Mouse (Mus musculus) neural tube, embryonic 15.5 days (tissue): ENCODE data around the gene Tmem231. TPM values are rescaled to one million over a fixed set of nuclear protein-coding genes. Genes with fewer than 3 reads are reported as not detected.
A peak's percentile ranks its signal among the peaks of the same experiment; 100 is the strongest.

ENCODE experiments used
- ATAC-seq: fragments of 200-750 bp; cut with Nextera tagmentation; 2 replicates; pipeline ENCODE4 v1.8.0; 2017; ENCODE audit warnings: mild to moderate bottlenecking, moderate TSS enrichment, moderate library complexity; ENCODE audit not compliant: low FRiP score
- H3K27ac ChIP-seq: fragments of 300-500 bp; sonication (generic); replicated peaks from 2 replicates; pipeline ENCODE4 v1.5.1; 2015; ENCODE audit warnings: mild to moderate bottlenecking, inconsistent platforms
- H3K27me3 ChIP-seq: fragments of 300-500 bp; sonication (generic); replicated peaks from 2 replicates; pipeline ENCODE4 v1.6.1; 2015; ENCODE audit warnings: inconsistent platforms
- H3K36me3 ChIP-seq: fragments of 300-500 bp; sonication (generic); 2 replicates; pipeline ENCODE4 v1.6.1; 2015; ENCODE audit warnings: inconsistent platforms
- H3K4me1 ChIP-seq: fragments of 300-500 bp; sonication (generic); 2 replicates; pipeline ENCODE4 v1.6.1; 2015; ENCODE audit warnings: inconsistent platforms
- H3K4me2 ChIP-seq: fragments of 300-500 bp; sonication (generic); 2 replicates; pipeline ENCODE4 v1.6.1; 2015; ENCODE audit warnings: inconsistent platforms, mild to moderate bottlenecking, moderate library complexity
- H3K4me3 ChIP-seq: fragments of 300-500 bp; sonication (generic); replicated peaks from 2 replicates; pipeline ENCODE4 v1.5.1; 2015; ENCODE audit warnings: mild to moderate bottlenecking, inconsistent platforms
- H3K9ac ChIP-seq: fragments of 300-500 bp; sonication (generic); replicated peaks from 2 replicates; pipeline ENCODE4 v1.6.1; 2015; ENCODE audit warnings: mild to moderate bottlenecking, inconsistent platforms
- H3K9me3 ChIP-seq: fragments of 300-500 bp; sonication (generic); replicated peaks from 2 replicates; pipeline ENCODE4 v1.6.1; 2016; ENCODE audit warnings: inconsistent platforms
- whole genome bisulfite sequencing: fragments of 180-500 bp; shearing (Covaris S2); methylation state at CpG from one replicate; pipeline ENCODE4 v1.1.7; 2015; ENCODE audit warnings: mixed read lengths; 5-methylcytosine and 5-hydroxymethylcytosine counted together
- polyA plus RNA-seq: library from polyadenylated mRNA; unstranded; fragments of >200 nt; fragmentation: Nextera tagmentation; extraction: Ambion mirVana; gene quantifications from 2 replicates; pipeline ENCODE4 v1.2.1, GENCODE M21; 2015

The Tmem231 gene
- polyA plus RNA-seq, 1 experiment from 2014 or later: 17.3 TPM

- Histone ChIP-seq H3K4me2 (no peak overlapping the region), H3K36me3 (no peaks in the 10 kb centered on the region)
These were observed 38.7 kb downstream of the Tmem231 start for GRCm38 (mm10) chr8:111894955-111895354.

GRCm38 (mm10) chr8:111892615-111893014, 41.1 kb downstream of the Tmem231 start:
- Histone ChIP-seq H3K4me3 (no peak overlapping the region), H3K9ac (no peak overlapping the region), H3K36me3 (no peaks in the 10 kb centered on the region), H3K27me3 (peaks cover 42% of the 10 kb centered on the region), H3K4me2 (no peak overlapping the region), H3K9me3 (no peaks in the 10 kb centered on the region), H3K4me1 (peaks cover 14% of the 10 kb centered on the region), H3K27ac (no peak overlapping the region)
- WGBS: 69% methylated on average over 5 of the region's 5 CpGs
- no peak for ATAC-seq

More at GRCm38 (mm10) chr8:111894955-111895354, 38.7 kb downstream of the Tmem231 start:
- H3K27me3 ChIP-seq: peaks cover 25% of the 10 kb centered on the region
- peaks cover 8% of the 10 kb centered on the region for H3K4me1 ChIP-seq
- no peak overlapping the region for H3K4me3 ChIP-seq
- ATAC-seq: no peak
- H3K9me3 ChIP-seq: no peaks in the 10 kb centered on the region
- 92% methylated on average over 7 of the region's 7 CpGs for WGBS
- no peak overlapping the region for H3K27ac ChIP-seq
- H3K9ac ChIP-seq: no peak overlapping the region

- Histone ChIP-seq H3K4me3 (no peak overlapping the region), H3K27ac (no peak overlapping the region), H3K4me2 (no peak overlapping the region), H3K9me3 (no peaks in the 10 kb centered on the region), H3K27me3 (peaks cover 42% of the 10 kb centered on the region), H3K9ac (no peak overlapping the region), H3K36me3 (no peaks in the 10 kb centered on the region), H3K4me1 (peaks cover 14% of the 10 kb centered on the region)
- 45% methylated on average over 8 of the region's 8 CpGs for WGBS
- ATAC-seq: no peak
These were observed 41.7 kb downstream of the Tmem231 start for GRCm38 (mm10) chr8:111891983-111892382.

- Histone ChIP-seq H3K27ac (no peak overlapping the region), H3K27me3 (peaks cover 42% of the 10 kb centered on the region), H3K9me3 (no peaks in the 10 kb centered on the region), H3K4me2 (peak overlapping the region; percentile 68; the same call in 1 of the 2 replicates), H3K36me3 (no peaks in the 10 kb centered on the region), H3K9ac (no peak overlapping the region), H3K4me1 (peaks cover 14% of the 10 kb centered on the region), H3K4me3 (peak overlapping the region; percentile 36; the same call in 1 of the 2 replicates)
- peak; percentile 21; the same call in 1 of the 2 replicates for ATAC-seq
- 54% methylated on average over 6 of the region's 6 CpGs for WGBS
These were observed 42.8 kb downstream of the Tmem231 start for GRCm38 (mm10) chr8:111890911-111891303.

GRCm38 (mm10) chr8:111889931-111890910, 43.5 kb downstream of the Tmem231 start:
- ATAC-seq: peak; percentile 55; the same call in 1 of the 2 replicates
- Histone ChIP-seq H3K4me3 (peak overlapping the region; percentile 36), H3K9me3 (no peaks in the 10 kb centered on the region), H3K4me2 (peak overlapping the region; percentile 68), H3K4me1 (peaks cover 14% of the 10 kb centered on the region), H3K9ac (peak overlapping the region; percentile 24; the same call in 1 of the 2 replicates), H3K36me3 (no peaks in the 10 kb centered on the region), H3K27me3 (peaks cover 42% of the 10 kb centered on the region), H3K27ac (no peak overlapping the region)
- WGBS: 11% methylated on average over 86 of the region's 86 CpGs

GRCm38 (mm10) chr8:111888091-111888650, 45.5 kb downstream of the Tmem231 start:
- Histone ChIP-seq H3K9me3 (no peaks in the 10 kb centered on the region), H3K4me1 (peaks cover 14% of the 10 kb centered on the region), H3K9ac (no peak overlapping the region), H3K4me3 (no peak overlapping the region), H3K27me3 (peaks cover 42% of the 10 kb centered on the region), H3K4me2 (no peak overlapping the region), H3K27ac (no peak overlapping the region), H3K36me3 (no peaks in the 10 kb centered on the region)
- 57% methylated on average over 7 of the region's 7 CpGs for WGBS
- ATAC-seq: no peak

GRCm38 (mm10) chr8:111887479-111887878, 46.2 kb downstream of the Tmem231 start:
- no peak overlapping the region for H3K4me3 ChIP-seq
- H3K9ac ChIP-seq: no peak overlapping the region
- H3K9me3 ChIP-seq: no peaks in the 10 kb centered on the region
- peaks cover 41% of the 10 kb centered on the region for H3K27me3 ChIP-seq
- WGBS: 85% methylated on average over 1 of the region's 1 CpGs
- peaks cover 14% of the 10 kb centered on the region for H3K4me1 ChIP-seq
- H3K4me2 ChIP-seq: no peak overlapping the region
- no peak overlapping the region for H3K27ac ChIP-seq
- ATAC-seq: no peak
- no peaks in the 10 kb centered on the region for H3K36me3 ChIP-seq

GRCm38 (mm10) chr8:111883615-111884014, 50.1 kb downstream of the Tmem231 start:
- no peak overlapping the region for H3K4me3 ChIP-seq
- H3K27ac ChIP-seq: no peak overlapping the region
- ATAC-seq: no peak
- no peaks in the 10 kb centered on the region for H3K9me3 ChIP-seq
- 89% methylated on average over 4 of the region's 4 CpGs for WGBS
- 0 out of 2 replicates have a peak, but pooled peaks cover 3% of the 10 kb centered on the region for H3K4me1 ChIP-seq
- no peak overlapping the region for H3K9ac ChIP-seq
- no peaks in the 10 kb centered on the region for H3K36me3 ChIP-seq
- no peak overlapping the region for H3K4me2 ChIP-seq
- H3K27me3 ChIP-seq: peaks cover 7% of the 10 kb centered on the region

GRCm38 (mm10) chr8:111881591-111881990, 52.1 kb downstream of the Tmem231 start:
- H3K4me3 ChIP-seq: no peak overlapping the region
- H3K36me3 ChIP-seq: no peaks in the 10 kb centered on the region
- H3K9me3 ChIP-seq: no peaks in the 10 kb centered on the region
- H3K4me1 ChIP-seq: peaks cover 4% of the 10 kb centered on the region; the same call in 1 of the 2 replicates
- H3K9ac ChIP-seq: no peak overlapping the region
- WGBS: 0% methylated on average over 2 of the region's 2 CpGs
- no peak overlapping the region for H3K4me2 ChIP-seq
- H3K27me3 ChIP-seq: no peaks in the 10 kb centered on the region
- ATAC-seq: no peak
- no peak overlapping the region for H3K27ac ChIP-seq

GRCm38 (mm10) chr8:111877711-111878110, 56.0 kb downstream of the Tmem231 start:
- no peak overlapping the region for H3K4me3 ChIP-seq
- no peak overlapping the region for H3K9ac ChIP-seq
- H3K27ac ChIP-seq: no peak overlapping the region
- H3K4me2 ChIP-seq: no peak overlapping the region
- WGBS: 69% methylated on average over 9 of the region's 9 CpGs
- H3K36me3 ChIP-seq: no peaks in the 10 kb centered on the region
- H3K4me1 ChIP-seq: peaks cover 9% of the 10 kb centered on the region; the same call in 1 of the 2 replicates
- no peaks in the 10 kb centered on the region for H3K27me3 ChIP-seq
- H3K9me3 ChIP-seq: no peaks in the 10 kb centered on the region
- no peak for ATAC-seq

- Histone ChIP-seq H3K9ac (peak within 1 kb of the TSS; percentile 73), H3K27ac (peak within 1 kb of the TSS; percentile 86), H3K36me3 (no peaks in the 10 kb centered on the region), H3K27me3 (no peaks in the 10 kb centered on the region), H3K4me2 (peak within 1 kb of the TSS; percentile 80), H3K4me1 (peaks cover 9% of the 10 kb centered on the region; the same call in 1 of the 2 replicates), H3K9me3 (no peaks in the 10 kb centered on the region), H3K4me3 (peak within 1 kb of the TSS; percentile 93)
- under 1% methylated on average over 45 of the region's 53 CpGs for WGBS
- ATAC-seq: peak; percentile 98
These were observed 57.2 kb downstream of the Tmem231 start, which contains the start of gene Tmem170 for GRCm38 (mm10) chr8:111876355-111876948. TSS of gene Tmem170 (minus strand) at chr8:111876750.
